Mouse (Mus musculus): ENCODE measurements around the gene Usp7.

GRCm38 (mm10) chr16:8766196-8766595, 25.9 kb downstream of the Usp7 start:
- TF ChIP-seq POLR2A (IDR thresholded peaks at IDR 0.05; ENCODE audit: low read depth, low read length) (no peak), CTCF (conservative IDR thresholded peaks at IDR 0.05; ENCODE audit: insufficient read depth, insufficient read length, low read depth, low read length) (no peak)
